Mouse (Mus musculus) kidney, adult 2 months (tissue): ENCODE measurements at regions not wholly inside any gene's neighbourhood (a gene's known extent, or its start where the extent isn't known, plus 50 kb on each side); places are given as distances from the start of the nearest gene placed in this dataset.

Source experiments
- CTCF ChIP-seq: fragments of 200-500 bp; conservative IDR thresholded peaks from 2 replicates; pipeline ENCODE4 v1.5.1; 2011; ENCODE audit warnings: low read depth, mild to moderate bottlenecking, control low read depth, low read length, moderate library complexity, mixed read lengths; ENCODE audit not compliant: insufficient read depth, insufficient read length
- POLR2A ChIP-seq: fragments of 200-500 bp; IDR thresholded peaks from one replicate; pipeline ENCODE4 v1.6.1; 2011; ENCODE audit warnings: low read depth, low read length, control low read depth

DNA sequence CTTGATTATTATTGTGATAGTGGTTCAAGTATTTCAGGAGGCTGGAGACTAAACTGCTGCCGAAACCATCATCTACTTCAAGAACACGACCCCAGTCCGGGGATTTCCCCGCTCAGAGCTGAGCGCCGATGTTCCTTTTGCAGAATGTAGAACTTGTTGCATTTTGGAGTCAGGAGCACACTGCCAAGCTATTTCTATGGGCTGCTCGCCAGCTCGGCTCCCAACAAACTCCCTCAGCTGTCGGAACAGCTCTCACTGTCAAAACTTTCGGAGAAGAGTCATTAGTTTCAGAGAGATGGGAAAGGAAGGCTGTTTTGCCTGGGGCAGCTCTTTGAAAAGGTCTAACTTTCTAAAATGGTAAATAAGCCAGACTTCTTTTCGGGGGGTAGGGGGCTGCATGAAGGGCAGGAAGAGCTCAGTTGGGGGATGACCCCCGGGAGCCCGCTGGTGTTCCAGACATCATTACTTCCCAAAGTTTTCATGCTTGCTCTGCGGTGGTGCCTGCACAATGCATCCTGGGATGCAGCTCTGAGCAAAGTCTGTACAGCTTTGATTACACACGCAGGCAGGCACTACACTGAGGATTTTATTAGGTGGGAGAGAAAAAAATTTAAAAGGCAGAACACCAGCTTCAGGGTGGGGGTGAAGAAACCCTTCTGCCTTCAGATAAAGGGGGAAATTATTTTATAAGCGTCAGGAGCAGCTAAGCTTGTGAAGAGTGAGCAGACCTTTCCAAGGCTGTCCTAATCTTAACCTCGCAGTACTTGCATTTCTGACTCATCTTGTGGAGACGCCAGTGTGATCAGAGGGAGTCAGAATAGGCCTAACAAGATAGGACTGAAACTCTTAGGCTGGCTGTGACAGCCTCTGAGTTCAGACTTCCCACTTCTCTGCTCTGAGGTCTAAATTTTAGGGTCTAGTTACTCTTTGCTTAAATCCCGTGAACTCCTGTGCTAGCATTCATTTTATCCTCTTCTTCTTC lies 316.5 kb downstream of the Tmem114 start:
- TF ChIP-seq CTCF (no peak), POLR2A (no peak)
